Mouse (Mus musculus) megakaryocyte-erythroid progenitor cell, adult 5-6 weeks (primary cell): ENCODE measurements around the gene Dtnb. TPM values are rescaled to one million over a fixed set of nuclear protein-coding genes. Genes with fewer than 3 reads are reported as not detected.

Experiments
- ATAC-seq: replicated peaks from 2 replicates; pipeline ENCODE4 v1.8.0; 2016; ENCODE audit warnings: mild to moderate bottlenecking, inconsistent platforms; ENCODE audit not compliant: severe bottlenecking, poor library complexity, low FRiP score, low TSS enrichment
- total RNA-seq, 2 experiments: library from RNA; stranded (forward) in 1 of 2; stranded (reverse) in 1 of 2; fragments of 200-1000, 215-1000 nt in 1 of 2; fragments of >200 nt in 1 of 2; fragmentation: Nextera tagmentation in 1 of 2; gene quantifications; 2 replicates each; pipeline ENCODE4 v1.2.3; 2014 to 2017

Dtnb gene
- total RNA-seq, 2 experiments from 2014 or later: 16.8 to 49.1 TPM

DNA sequence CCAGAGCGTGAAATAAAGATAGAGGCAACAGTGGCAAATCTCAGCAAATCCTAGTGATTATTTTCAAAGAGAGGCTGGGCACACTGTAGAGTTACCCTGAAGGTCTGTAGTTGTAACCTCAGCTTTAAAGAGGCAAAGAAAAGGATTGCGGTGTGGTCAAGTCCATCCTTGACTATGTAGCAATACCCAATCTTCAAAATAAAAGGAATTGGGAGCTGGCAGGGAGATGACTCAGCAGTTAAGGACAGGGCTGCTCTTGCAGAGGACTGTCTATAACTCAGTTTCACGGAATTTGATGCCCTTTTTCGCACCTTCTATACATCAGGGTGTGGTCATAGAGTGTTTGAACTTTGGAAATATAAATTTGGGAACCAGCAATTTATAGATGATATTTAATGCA, 128.3 kb downstream of the Dtnb start:
- no peak for ATAC-seq

DNA sequence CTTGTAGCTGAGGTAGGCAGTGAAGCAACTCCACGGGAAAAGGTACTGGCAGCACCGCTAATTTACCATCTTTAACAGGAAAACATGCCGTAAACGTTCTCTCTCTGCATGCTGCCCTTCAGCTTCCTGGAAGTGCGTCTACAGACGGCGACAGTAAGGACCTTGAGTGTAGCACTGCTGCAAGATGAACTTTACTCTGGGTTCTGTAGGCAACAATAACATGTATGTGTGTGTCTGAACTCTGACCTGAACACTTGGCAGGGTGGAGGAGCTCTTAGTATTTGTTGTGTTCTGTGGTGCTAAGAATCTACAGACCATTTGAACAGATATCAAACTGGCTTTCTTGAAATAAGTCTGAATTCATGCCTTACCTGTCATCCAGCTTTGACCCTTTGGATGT, 130.7 kb downstream of the Dtnb start:
- ATAC-seq: no peak

DNA sequence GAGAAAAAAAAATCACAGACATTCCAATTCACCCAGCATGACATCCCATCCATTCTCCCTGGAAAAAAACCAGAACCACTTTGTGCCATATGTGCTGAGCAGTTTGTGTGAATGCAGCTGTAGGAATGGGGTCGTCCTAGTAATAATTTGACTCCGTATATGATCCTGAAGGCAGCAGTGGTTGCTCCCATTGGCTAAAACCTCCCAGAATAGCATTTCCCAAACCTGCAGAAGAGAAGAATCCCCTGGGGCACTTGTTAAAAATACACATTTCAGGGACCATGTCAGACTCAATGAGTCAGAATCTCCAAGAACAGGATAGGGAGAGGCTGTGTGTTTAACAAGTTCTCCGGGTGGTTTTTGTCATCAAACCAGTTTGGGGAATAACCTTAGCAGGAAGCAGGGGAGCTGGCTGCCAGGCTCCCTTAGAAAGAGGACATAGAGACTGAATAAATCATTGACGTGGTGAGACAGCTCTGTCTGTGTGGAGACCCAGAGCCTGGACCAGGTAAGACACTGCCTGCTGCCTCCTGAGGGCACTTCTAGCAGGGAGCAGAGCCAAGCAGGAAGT, 147.1 kb downstream of the Dtnb start:
- ATAC-seq: no peak

DNA sequence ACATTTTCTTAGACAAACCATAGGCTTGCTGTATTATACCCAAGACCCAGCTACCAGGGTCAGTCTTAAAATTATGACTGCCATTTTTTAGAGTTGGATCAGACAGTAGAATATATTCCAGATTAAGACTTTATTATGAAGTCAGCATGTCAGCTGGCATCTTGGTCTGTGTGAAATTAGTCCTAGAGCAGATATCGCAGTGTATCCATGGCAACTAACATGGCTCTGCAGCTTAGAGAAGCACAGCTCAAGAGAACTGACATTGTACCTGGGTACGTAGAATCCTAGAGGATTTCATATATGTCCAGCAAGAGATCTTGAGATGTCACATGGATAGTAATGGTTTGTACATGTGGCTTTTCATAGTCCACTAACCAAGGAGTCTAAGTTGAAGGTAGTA, 148.3 kb downstream of the Dtnb start:
- no peak for ATAC-seq

DNA sequence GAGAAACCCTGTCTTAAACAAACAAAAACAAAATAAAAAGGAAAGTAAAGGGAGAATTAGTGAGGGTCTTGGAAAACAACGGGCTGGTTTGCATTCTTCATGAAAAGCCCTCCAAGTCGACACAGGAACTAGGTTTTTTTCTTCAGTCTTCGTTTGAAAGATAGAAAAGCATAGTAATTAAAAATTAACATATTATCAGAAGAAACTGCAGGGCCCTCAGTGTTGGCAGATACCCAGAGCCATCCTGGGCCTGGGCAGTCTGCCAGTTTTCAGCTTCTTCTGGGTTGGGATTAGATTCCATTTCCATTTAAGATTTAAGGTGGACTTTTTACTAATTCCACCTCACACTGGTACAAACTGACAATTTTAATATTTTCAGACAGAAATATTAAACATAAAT, 151.6 kb downstream of the Dtnb start:
- ATAC-seq: peak; percentile 60

DNA sequence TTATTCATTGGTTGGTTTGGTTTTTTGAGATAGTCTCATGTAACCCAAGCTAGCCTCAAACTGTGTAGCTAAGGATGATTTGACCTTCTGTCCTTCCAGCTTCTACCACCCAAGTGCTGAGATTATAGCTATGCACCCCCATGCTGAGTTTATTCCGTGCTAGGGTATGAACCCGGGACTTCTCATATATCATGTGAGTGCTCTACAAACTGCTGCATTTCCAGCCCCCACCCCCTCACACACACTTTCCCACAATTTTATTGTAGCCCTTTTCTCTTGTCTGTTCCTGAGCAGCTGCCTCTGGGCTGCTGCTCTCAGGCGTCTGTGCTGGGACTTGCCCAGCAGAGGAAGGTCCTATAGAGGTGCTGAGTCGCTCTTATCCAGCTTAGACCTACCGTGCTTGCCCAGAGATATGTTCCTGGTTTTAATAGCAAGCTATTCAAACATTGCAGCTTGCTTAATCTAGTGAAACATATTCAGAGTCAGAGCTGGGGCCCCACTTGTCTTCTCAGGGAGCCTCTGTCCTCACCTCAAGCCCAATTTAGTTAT, 152.7 kb downstream of the Dtnb start:
- peak; percentile 50; the same call in 1 of the 2 replicates for ATAC-seq

DNA sequence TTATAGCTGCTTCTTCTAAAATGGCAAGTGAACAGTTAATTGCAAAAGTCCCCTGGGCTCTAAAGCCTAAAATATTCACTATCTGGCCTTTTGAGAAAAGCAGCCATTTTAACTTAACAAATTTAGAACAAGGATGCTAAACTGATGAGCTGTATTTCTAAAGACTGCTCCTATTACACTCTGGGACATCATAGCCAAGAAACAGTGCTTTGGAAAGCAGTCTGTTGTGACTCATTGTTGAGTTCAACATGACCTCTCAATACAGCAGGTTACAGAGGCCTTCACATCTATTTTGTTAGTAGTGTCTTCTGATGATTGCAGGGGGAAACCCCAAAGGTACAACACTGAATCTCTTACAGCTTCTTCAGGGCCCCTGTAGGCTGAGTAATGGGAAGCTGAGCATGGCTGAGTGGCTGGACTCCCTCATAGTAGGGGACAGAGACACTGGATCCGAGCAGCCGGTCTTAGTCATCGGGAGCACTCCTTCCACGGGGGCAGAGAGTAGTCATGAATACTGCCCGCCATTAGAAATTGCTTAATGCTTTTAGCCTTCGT, 157.4 kb downstream of the Dtnb start:
- no peak for ATAC-seq

DNA sequence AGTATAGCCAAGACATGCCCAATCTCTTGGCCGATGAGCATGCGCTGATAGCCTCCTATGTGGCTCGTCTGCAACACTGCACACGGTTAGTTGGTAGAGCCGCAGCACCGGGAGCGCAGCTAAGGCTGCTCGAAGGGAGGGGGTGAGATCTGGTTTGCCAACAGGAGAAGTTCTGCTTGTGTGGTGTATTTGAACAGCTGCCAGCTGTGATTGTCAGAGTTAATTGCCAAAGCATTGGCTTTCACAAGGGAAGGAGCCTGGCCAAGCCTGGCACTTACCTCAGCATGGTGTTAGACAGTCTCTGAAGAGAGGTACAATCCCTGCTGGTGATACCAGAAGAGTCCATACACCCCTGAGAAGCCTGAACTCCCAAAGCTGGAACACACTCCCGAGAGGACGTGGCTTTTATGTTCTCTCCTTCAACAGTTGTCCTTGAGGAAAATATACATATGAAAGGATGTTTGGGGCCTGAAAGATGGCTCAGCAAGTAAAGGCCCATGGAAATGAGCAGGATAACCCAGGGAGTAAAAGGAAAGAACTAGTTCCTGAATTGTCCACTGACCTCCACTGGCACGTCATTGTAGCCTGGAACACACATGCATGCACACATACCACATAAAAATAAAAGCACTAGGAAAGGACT, 160.6 kb downstream of the Dtnb start:
- ATAC-seq: no peak

DNA sequence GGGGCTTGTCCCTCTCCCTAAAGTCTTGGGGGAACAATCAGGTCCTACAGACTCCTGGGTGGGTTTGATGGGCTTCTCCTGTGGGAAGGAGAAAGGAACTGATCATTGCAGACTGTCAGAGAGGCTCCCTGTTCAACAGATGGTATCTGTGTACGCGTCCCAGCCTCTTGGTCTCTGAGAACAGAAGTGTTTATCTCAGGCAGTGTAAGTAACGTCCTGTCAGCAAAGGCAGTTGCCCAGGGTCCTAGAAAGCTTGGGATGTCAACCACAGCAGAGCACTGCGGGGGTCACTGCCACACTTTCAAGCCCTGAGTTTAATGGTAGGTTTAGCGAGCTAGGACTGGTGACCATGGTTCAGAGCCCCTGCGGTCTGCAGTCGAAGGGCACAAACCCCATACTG, 161.1 kb downstream of the Dtnb start:
- no peak for ATAC-seq

DNA sequence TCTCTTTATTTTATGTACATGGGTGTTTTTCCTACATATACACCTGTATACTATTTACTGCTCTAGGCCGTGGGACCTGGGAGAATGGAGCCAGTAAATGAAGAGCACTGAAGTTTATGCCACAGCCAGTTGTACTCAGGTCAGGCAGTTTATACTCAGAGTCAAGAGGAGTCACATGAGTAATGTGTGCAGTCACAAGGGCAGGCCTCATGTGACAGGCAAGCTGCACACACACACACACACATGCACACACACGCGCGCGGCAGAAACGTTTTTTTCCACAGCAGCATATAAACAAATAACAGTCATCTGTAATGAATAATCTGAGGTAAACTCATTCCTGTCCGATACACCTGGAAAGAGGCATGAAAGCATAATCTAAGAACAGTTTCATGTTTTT, 164.8 kb downstream of the Dtnb start:
- no peak for ATAC-seq

DNA sequence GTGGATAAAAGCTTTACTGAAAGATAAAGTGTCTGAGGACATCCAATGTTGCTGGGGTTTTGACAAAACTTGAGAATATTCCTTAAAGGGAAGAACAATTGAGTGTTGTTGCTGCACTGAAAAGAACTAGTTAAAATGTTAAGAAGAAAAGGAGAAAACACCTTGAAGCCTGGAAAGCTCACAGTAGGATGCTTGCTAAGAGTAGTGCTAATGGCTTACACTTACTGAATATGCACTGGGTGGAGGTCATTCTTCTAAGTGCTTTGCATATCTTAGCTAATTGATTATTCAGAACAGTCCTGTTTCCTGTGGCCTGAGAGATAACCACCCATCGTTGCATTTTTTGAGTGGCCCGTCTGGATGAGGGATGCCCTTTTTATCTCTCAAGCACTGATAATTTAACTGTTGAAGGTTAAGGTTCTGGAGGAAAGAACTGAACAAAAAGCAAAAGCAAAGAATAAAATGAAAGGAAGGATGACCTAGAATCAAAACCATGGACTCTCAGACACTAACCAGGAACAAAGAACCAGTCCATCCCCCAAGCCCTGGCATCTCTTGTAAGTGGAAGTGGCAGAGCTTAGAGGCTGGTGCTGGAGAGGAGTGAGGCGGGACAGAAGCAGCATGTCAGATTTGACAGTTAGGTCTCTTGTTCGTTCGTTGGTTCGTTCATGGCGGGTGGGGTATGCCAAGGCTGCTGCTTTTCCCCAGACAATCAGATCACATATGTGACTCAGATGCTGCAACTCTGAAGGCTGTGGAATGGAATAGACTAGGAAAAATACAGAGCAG, 166.8 kb downstream of the Dtnb start:
- peak; percentile 44 for ATAC-seq

DNA sequence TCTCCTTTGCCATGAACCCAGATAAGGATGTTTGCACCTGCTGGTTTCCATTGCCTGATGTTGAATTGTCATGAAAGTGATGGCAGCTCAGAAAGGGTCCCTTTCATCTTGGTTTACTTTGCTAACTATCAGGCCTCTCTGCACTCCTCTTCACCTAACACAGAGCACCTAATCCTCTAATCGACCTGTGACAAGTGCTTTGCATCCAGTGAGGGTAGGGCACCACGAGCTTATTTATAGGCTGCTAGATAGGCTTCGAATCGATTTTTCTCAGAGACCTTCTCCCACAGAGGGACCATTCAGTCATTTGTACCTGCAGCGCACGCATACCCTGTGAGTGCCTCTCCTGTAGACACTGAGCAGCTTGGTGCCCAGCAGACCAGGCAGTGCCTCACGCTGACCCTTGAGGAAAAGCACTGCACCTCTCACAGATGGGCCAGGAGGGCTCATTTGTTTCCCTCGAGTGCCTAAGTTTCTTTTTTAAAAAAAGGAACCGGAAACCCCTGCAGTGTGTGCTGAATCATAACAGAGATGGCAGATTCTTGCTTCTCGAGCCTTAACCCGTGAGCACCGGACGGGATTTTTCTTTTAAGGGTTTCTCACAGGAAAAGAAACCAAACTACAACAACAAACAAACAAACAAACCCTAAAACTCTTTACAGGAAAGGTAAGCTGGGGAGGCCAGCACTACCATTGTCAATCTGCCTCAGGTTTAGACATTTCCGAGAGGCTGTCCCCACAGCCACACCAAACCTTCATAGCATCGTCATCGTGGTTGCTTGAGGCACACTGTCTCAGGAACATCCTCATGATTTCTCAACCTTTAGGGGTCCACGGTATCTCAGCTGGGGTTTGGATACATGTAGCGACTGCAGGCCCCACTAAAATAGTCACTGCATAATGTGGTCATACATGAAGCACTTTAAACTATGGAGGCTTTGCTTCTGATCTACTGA, 167.8 kb downstream of the Dtnb start:
- ATAC-seq: peak; percentile 27

DNA sequence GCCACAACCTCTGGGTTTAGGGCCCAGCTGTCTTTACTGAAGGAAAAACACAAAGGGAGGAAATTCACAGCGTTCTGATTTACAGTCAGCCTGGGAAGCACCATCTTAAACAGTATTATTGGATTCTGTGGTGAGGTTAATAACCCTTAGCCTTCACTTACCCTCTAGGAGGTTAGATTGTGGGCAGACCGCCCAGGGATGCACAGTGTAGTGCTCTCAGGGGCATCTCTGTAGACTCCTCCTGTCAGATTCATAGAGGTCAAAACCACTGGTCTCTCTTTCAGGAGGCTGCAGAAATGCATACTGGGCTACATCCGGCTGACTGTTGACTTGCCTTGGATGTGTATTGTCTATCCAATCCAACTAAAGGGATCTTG, 168.5 kb downstream of the Dtnb start:
- ATAC-seq: no peak

DNA sequence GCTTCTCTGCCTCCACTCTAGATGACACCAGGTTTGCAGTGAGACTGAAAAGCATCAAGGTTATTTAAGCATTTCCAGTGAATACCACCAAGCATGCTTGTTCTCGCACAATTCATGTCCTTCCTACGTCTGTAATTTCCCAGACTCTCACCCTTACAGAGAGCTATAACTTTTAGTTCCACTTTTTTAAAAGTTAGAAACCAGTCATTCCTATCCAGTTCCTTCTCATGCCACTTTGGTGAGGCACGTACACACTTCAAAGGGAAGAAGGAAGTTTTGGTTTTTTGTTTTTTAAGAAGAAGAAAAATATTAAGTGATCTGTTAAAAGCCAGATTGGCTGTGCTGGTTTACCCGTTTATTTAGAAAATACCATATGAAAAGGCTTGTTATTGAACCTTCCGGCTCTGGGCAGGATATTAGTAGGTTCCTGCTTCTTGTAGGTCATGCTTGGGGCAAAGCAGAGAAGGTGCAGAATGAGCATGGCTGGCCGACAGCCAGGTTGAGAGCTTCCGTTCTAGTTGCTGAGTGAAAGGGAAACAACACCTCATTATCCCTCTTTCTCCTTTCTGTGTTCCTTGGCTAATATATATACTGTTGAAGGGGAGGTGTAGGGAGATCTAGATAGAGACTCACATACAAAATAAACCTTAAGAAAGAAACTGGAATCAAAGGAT, 173.4 kb downstream of the Dtnb start:
- ATAC-seq: no peak

DNA sequence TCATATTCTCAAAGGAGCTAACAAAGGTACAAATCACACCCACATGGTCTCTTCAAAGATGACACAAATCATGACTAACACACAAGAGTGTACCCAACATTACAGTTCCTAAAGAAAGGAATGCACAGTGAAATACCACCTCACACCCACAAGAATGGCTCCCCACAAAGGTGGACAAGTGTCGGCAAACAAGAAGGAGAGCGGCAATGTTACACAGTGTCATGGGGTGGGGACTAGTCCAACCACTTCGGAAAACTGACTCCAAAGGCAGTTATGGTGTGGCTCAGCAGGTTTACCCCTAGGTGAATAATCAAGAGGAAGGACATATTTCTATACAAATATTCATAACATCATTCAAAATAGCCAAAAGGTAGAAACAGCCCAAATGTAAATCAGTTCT, 174.2 kb downstream of the Dtnb start:
- no peak for ATAC-seq

DNA sequence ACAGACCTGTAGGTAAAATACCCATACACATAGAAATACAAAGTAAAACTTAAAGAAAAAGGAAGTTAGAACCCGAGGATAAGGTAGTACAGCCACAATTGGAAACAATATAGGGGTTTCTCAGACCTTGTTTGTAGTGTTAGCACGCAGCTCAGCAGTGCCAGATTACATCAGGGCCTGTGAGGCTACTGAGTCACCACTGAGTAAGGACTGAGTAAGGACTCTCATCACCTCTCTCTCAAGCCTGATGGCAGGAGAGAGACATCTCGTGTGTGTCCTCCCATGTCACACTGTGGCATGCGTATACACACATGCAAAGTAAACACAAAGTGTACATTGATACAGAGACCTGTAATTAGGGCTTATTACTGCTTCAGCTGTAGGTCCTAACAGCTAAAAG, 175.4 kb downstream of the Dtnb start:
- ATAC-seq: no peak

DNA sequence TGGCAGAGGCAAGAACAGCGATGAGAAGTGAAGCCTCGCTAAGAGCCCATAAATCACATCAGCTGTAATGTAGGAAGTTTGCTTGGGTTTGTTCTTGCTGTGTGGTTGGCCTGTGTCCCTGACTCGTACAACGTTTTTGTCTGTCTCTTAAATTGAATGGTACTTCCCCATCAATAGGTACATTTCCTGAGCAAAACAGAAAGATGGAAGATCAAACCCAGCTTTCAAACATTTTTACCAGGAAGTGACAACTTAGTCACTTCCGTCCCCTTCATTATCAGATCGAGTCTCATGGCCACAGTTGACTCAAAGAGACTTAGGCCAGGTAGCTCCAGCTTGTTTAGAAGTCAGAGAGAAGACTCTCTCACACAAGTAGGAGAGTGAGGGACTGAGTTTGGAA, 183.3 kb downstream of the Dtnb start:
- no peak for ATAC-seq

DNA sequence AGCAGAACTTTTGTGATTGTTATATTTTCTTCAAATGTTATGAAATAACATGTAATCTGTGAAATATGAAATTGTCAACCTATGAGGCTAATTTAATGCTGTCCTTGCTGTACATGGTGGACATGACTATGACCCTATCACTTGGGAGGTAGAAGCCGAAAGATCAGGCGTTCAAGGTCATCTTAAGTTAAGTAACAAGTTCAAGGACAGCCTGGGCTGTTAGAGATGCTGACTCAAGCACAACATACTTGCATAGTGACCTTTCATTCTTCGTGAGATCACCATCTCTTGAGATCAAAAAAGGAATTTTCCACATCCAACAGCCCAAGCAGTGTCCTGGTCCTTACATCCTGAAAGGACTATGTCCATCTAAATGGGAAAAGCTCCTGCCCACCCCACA, 184.0 kb downstream of the Dtnb start:
- no peak for ATAC-seq

DNA sequence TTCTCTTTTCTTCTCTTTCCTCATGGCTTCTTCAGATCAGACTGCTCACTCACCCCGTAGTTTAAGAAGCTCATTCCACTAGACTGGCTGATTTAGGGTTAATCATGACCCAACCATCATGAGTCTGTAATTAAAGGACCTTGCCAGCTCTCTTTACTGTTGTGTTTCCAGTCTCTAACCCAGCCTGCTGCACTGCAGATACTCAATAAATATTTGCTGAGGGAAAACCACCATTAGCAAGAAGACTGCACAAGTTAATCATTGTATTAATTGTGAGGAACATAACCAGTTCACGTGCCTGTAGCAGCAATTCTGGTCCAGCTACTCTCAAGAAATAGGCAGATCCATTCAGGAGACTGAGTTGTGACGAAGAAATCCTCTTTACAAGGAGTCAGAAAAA, 185.9 kb downstream of the Dtnb start:
- no peak for ATAC-seq
